In the genomic region with DNA sequence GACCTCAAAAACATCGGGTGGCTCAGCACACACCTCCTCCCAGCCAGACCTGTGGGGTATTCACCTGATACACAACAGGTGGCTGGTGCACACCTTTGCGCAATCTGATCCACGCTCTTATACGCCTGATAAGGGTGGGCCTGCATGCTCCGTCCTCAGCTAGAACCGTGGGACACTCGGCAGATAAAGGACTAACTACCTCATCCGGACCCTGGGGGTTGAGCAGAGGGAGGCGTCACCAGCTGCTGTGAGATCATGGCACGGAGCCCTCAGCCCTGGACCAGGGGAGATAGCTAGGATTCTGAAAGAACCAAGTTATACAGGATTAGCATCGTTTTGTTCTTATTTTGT, we compare ENCODE assay signal across 1 mouse cellular context.
TF ChIP-seq lines count a peak whose summit lies in the region.

A gene (plus strand): TSS at position 73 of the 351 bp plus-strand sequence.

TF ChIP-seq in MEL, 35 proteins besides CTCF, POLR2A, EP300 and RAD21 (continued from another document):
- TF ChIP-seq GATA1 (IDR thresholded peaks at IDR 0.05; ENCODE audit: low read depth, low read length) (peak; percentile 89), POLR2AphosphoS5 (IDR thresholded peaks at IDR 0.05; ENCODE audit: borderline replicate concordance, low read depth, low read length) (peak; percentile 71; the same call in 1 of the 2 replicates), POLR2AphosphoS2 (IDR thresholded peaks at IDR 0.05; ENCODE audit: low read length) (no peak)
